Mouse (Mus musculus) stomach, embryonic 15.5 days (tissue): Measurements from ENCODE around the gene Tbcd. TPM values are rescaled to one million over a fixed set of nuclear protein-coding genes. Genes with fewer than 3 reads are reported as not detected.
"Not testable (repeated sequence)": the region's sequence is repeated elsewhere in the genome, so short reads cannot be mapped to it uniquely, and the experiment has no call there.

Source experiments
- ATAC-seq: fragments of 200-750 bp; cut with Nextera tagmentation; 2 replicates; pipeline ENCODE4 v1.8.0; 2017; ENCODE audit warnings: low read depth, moderate number of reproducible peaks, moderate TSS enrichment; ENCODE audit not compliant: insufficient read depth, low FRiP score
- H3K27ac ChIP-seq: fragments of 300-500 bp; sonication (generic); 2 replicates; pipeline ENCODE4 v1.5.1; 2015; ENCODE audit warnings: mild to moderate bottlenecking, inconsistent platforms
- H3K27me3 ChIP-seq: fragments of 300-500 bp; sonication (generic); replicated peaks from 2 replicates; pipeline ENCODE4 v1.6.1; 2015; ENCODE audit warnings: inconsistent platforms
- H3K36me3 ChIP-seq: fragments of 300-500 bp; sonication (generic); 2 replicates; pipeline ENCODE4 v1.6.1; 2015; ENCODE audit warnings: inconsistent platforms
- H3K4me1 ChIP-seq: fragments of 300-500 bp; sonication (generic); 2 replicates; pipeline ENCODE4 v1.6.1; 2015; ENCODE audit warnings: inconsistent platforms
- H3K4me2 ChIP-seq: fragments of 300-500 bp; sonication (generic); 2 replicates; pipeline ENCODE4 v1.6.1; 2015; ENCODE audit warnings: mild to moderate bottlenecking, inconsistent platforms
- H3K4me3 ChIP-seq: fragments of 300-500 bp; sonication (generic); replicated peaks from 2 replicates; pipeline ENCODE4 v1.5.1; 2015; ENCODE audit warnings: inconsistent platforms
- H3K9ac ChIP-seq: fragments of 300-500 bp; sonication (generic); 2 replicates; pipeline ENCODE4 v1.6.1; 2015; ENCODE audit warnings: inconsistent platforms
- H3K9me3 ChIP-seq: fragments of 300-500 bp; sonication (generic); 2 replicates; pipeline ENCODE4 v1.6.1; 2016; ENCODE audit warnings: inconsistent platforms
- WGBS: fragments of 180-500 bp; shearing (Covaris S2); methylation state at CpG from one replicate; pipeline ENCODE4 v1.1.7; 2015; 5-methylcytosine and 5-hydroxymethylcytosine counted together
- polyA plus RNA-seq: library from polyadenylated mRNA; unstranded; fragments of >200 nt; fragmentation: Nextera tagmentation; extraction: Ambion mirVana; gene quantifications from 2 replicates; pipeline ENCODE4 v1.2.1, GENCODE M21; 2015

Gene Tbcd
- polyA plus RNA-seq, 1 experiment from 2014 or later: 34.6 TPM

GRCm38 (mm10) chr11:121660604-121661003 is 208.9 kb downstream of the Tbcd start:
- H3K9me3 ChIP-seq, H3K4me1 ChIP-seq, H3K9ac ChIP-seq, H3K4me2 ChIP-seq, H3K36me3 ChIP-seq, H3K27me3 ChIP-seq, H3K4me3 ChIP-seq, ATAC-seq, H3K27ac ChIP-seq: not testable (repeated sequence)
- 91% methylated on average over 2 of the region's 2 CpGs for WGBS

GRCm38 (mm10) chr11:121661116-121661515 is 209.4 kb downstream of the Tbcd start:
- Histone ChIP-seq H3K4me2 (no peak overlapping the region), H3K36me3 (no peaks in the 10 kb centered on the region), H3K27ac (no peak overlapping the region), H3K9me3 (no peaks in the 10 kb centered on the region), H3K9ac (no peak overlapping the region), H3K4me1 (no peaks in the 10 kb centered on the region), H3K27me3 (no peaks in the 10 kb centered on the region), H3K4me3 (no peak overlapping the region)
- 83% methylated on average over 2 of the region's 2 CpGs for WGBS
- ATAC-seq: no peak

Other genes with a start within 250 kb of the Tbcd start
- 8.1 and 9.2 TPM in 2 replicates for gene Hexdc, start 247.5 kb upstream of the Tbcd start, polyA plus RNA-seq
- gene Ogfod3, start 247.2 kb upstream of the Tbcd start, polyA plus RNA-seq: 30.4 and 30.5 TPM in 2 replicates
- 32.5 and 34.6 TPM in 2 replicates for gene Cybc1, start 222.6 kb upstream of the Tbcd start, polyA plus RNA-seq
- gene Narf, start 214.7 kb upstream of the Tbcd start, polyA plus RNA-seq: 45.6 and 52.0 TPM in 2 replicates
- 8.6 and 9.8 TPM in 2 replicates for gene Foxk2, start 192.0 kb upstream of the Tbcd start, polyA plus RNA-seq
- gene Wdr45b, start 97.5 kb upstream of the Tbcd start, polyA plus RNA-seq: 79.6 and 82.9 TPM in 2 replicates
- 7.1 and 7.6 TPM in 2 replicates for gene Rab40b, start 63.7 kb upstream of the Tbcd start, polyA plus RNA-seq
- 7.8 and 9.9 TPM in 2 replicates for gene Fn3krp, start 30.5 kb upstream of the Tbcd start, polyA plus RNA-seq
- gene Fn3k, start 17.0 kb upstream of the Tbcd start, polyA plus RNA-seq: 2.1 and 3.6 TPM in 2 replicates
- 7.0 and 10.9 TPM in 2 replicates for gene Zfp750, start 67.4 kb downstream of the Tbcd start, polyA plus RNA-seq
- 8.1 and 8.4 TPM in 2 replicates for gene B3gntl1, start 221.2 kb downstream of the Tbcd start, polyA plus RNA-seq
- gene Metrnl, start 249.6 kb downstream of the Tbcd start, polyA plus RNA-seq: 30.7 and 37.0 TPM in 2 replicates